ENCODE assay signal across 8 mouse cellular contexts in genomic region chr13:46727038-46727836, GRCm38 (mm10). TPM values are rescaled to one million over a fixed set of nuclear protein-coding genes. Genes with fewer than 3 reads are reported as not detected.
DNase-seq lines count a peak whose midpoint lies in the region; ATAC-seq and TF ChIP-seq lines count a peak whose summit lies in the region.

No protein-coding gene starts in this region.

- peak overlapping the region; percentile 100 for H3K4me3 ChIP-seq in forebrain, embryonic 14.5 days (ENCODE audit: low read depth, low read length)
- peak overlapping the region; percentile 69 for H3K4me3 ChIP-seq in heart, postnatal 0 days (ENCODE audit: low read depth, low read length)
- H3K4me3 ChIP-seq in lung, embryonic 16.5 days (ENCODE audit: low read length) = peak overlapping the region; percentile 99

- ATAC-seq in CD4-positive, CD25-positive, alpha-beta regulatory T cell, adult 4 months = peak; percentile 40
- ATAC-seq in forebrain, embryonic 14.5 days = peak; percentile 89
- ATAC-seq in heart, postnatal 0 days (ENCODE audit: insufficient read depth, low read depth) = peak; percentile 71
- peak; percentile 81 for ATAC-seq in lung, embryonic 16.5 days (ENCODE audit: low read depth)
- peak; percentile 24; the same call in 1 of the 2 replicates for ATAC-seq in neutrophil, adult 5-6 weeks (ENCODE audit: extremely low read depth, insufficient number of reproducible peaks, low FRiP score, poor library complexity, severe bottlenecking)

- H3K4me1 ChIP-seq in forebrain, embryonic 14.5 days (ENCODE audit: control insufficient read depth, insufficient read depth, low read length) = peaks cover 18% of the 10 kb centered on the region
- peaks cover 15% of the 10 kb centered on the region for H3K4me1 ChIP-seq in heart, postnatal 0 days (ENCODE audit: control insufficient read depth, insufficient read depth)
- H3K4me1 ChIP-seq in lung, embryonic 16.5 days (replicated peaks; ENCODE audit: control insufficient read depth, insufficient read depth, low read length) = peaks cover 16% of the 10 kb centered on the region

- H3K36me3 ChIP-seq in forebrain, embryonic 14.5 days (ENCODE audit: control insufficient read depth, insufficient read depth, low read length) = no peaks in the 10 kb centered on the region
- H3K36me3 ChIP-seq in heart, postnatal 0 days (replicated peaks; ENCODE audit: control insufficient read depth, insufficient read depth, low read length) = no peaks in the 10 kb centered on the region
- no peaks in the 10 kb centered on the region for H3K36me3 ChIP-seq in lung, embryonic 16.5 days (ENCODE audit: control insufficient read depth, insufficient read depth, low read length)

- TF ChIP-seq CTCF in heart, postnatal 0 days (IDR thresholded peaks at IDR 0.05; ENCODE audit: low read depth) = no peak

- peak; percentile 67 for DNase-seq in adrenal gland, postnatal 25 days
- DNase-seq in forebrain, embryonic 14.5 days (ENCODE audit: low spot score) = peak; percentile 65
- DNase-seq in heart, postnatal 0 days (ENCODE audit: low spot score) = peak; percentile 59
- peak; percentile 72 to 82 for DNase-seq in kidney, postnatal 4 days
- peak; percentile 75 for DNase-seq in thymus, postnatal 0 days (ENCODE audit: low spot score)

- H3K9ac ChIP-seq in forebrain, embryonic 14.5 days (ENCODE audit: low read length) = peak overlapping the region; percentile 93
- peak overlapping the region; percentile 88 for H3K9ac ChIP-seq in heart, postnatal 0 days (replicated peaks; ENCODE audit: low read depth, low read length)
- H3K9ac ChIP-seq in lung, embryonic 16.5 days (ENCODE audit: low read length) = peak overlapping the region; percentile 94

- no peak for TF ChIP-seq EP300 in heart, postnatal 0 days (IDR thresholded peaks at IDR 0.05; ENCODE audit: low read depth)

- WGBS in forebrain, embryonic 14.5 days = under 1% methylated on average over 83 of the region's 85 CpGs
- under 1% methylated on average over 67 of the region's 85 CpGs for WGBS in heart, postnatal 0 days
- 0% methylated on average over 65 of the region's 85 CpGs for WGBS in lung, embryonic 16.5 days

- H3K27me3 ChIP-seq in forebrain, embryonic 14.5 days (replicated peaks; ENCODE audit: control insufficient read depth, insufficient read depth, low read length) = no peaks in the 10 kb centered on the region
- no peaks in the 10 kb centered on the region for H3K27me3 ChIP-seq in heart, postnatal 0 days (ENCODE audit: control insufficient read depth, insufficient read depth, low read length)
- no peaks in the 10 kb centered on the region for H3K27me3 ChIP-seq in lung, embryonic 16.5 days (ENCODE audit: control insufficient read depth, insufficient read depth, low read depth, low read length)

- H3K27ac ChIP-seq in forebrain, embryonic 14.5 days (ENCODE audit: low read depth, low read length) = peak overlapping the region; percentile 94
- peak overlapping the region; percentile 97 for H3K27ac ChIP-seq in heart, postnatal 0 days (ENCODE audit: low read depth)
- H3K27ac ChIP-seq in lung, embryonic 16.5 days (ENCODE audit: low read length) = peak overlapping the region; percentile 97

- H3K4me2 ChIP-seq in forebrain, embryonic 14.5 days (ENCODE audit: low read length) = peak overlapping the region; percentile 76
- H3K4me2 ChIP-seq in heart, postnatal 0 days (ENCODE audit: low read depth, low read length) = peak overlapping the region; percentile 95
- peak overlapping the region; percentile 80 for H3K4me2 ChIP-seq in lung, embryonic 16.5 days (ENCODE audit: low read depth, low read length)

- H3K9me3 ChIP-seq in forebrain, embryonic 14.5 days (replicated peaks; ENCODE audit: control insufficient read depth, low read length) = no peaks in the 10 kb centered on the region
- H3K9me3 ChIP-seq in heart, postnatal 0 days (replicated peaks; ENCODE audit: control insufficient read depth, low read length) = no peaks in the 10 kb centered on the region
- H3K9me3 ChIP-seq in lung, embryonic 16.5 days (ENCODE audit: control insufficient read depth, low read length) = no peaks in the 10 kb centered on the region

RNA-seq across cellular contexts. Expression of gene Nup153, which starts 0.5 kb away (rescaled TPM):
- polyA plus RNA-seq in CD4-positive, CD25-positive, alpha-beta regulatory T cell, adult 4 months (2017; shearing (Covaris generic)) = 10 to 100 TPM; 51.7 to 77.9 TPM
- total RNA-seq in adrenal gland, postnatal 25 days (2021) = 65.3 and 70.3 TPM in 2 replicates
- polyA plus RNA-seq in forebrain, embryonic 14.5 days (2014; fragmentation: Nextera tagmentation; extraction: Ambion mirVana) = 25.6 and 27.3 TPM in 2 replicates
- 24.7 and 26.6 TPM in 2 replicates for total RNA-seq in heart, postnatal 0 days (2014; rRNA removed; ENCODE audit: low replicate concordance)
- polyA plus RNA-seq in heart, postnatal 0 days (2015; fragmentation: Nextera tagmentation; extraction: Ambion mirVana) = 5.3 and 5.7 TPM in 2 replicates
- 18.1 and 20.6 TPM in 2 replicates for polyA plus RNA-seq in lung, embryonic 16.5 days (2015; fragmentation: Nextera tagmentation; extraction: Ambion mirVana)
- 115 and 126 TPM in 2 replicates for total RNA-seq in neutrophil, adult 5-6 weeks (2017)
- 19.5 and 22.2 TPM in 2 replicates for polyA plus RNA-seq in thymus, postnatal 0 days (2015; fragmentation: Nextera tagmentation; extraction: Ambion mirVana)

RNA-seq across cellular contexts. Expression of gene Fam8a1, which starts 57.9 kb away (rescaled TPM):
- 1 to 10 TPM; 8.5 to 9.0 TPM for polyA plus RNA-seq in CD4-positive, CD25-positive, alpha-beta regulatory T cell, adult 4 months (2017; shearing (Covaris generic))
- total RNA-seq in adrenal gland, postnatal 25 days (2021) = 52.3 and 53.6 TPM in 2 replicates
- 13.6 and 14.9 TPM in 2 replicates for polyA plus RNA-seq in forebrain, embryonic 14.5 days (2014; fragmentation: Nextera tagmentation; extraction: Ambion mirVana)
- 15.5 and 24.9 TPM in 2 replicates for total RNA-seq in heart, postnatal 0 days (2014; rRNA removed; ENCODE audit: low replicate concordance)
- polyA plus RNA-seq in heart, postnatal 0 days (2015; fragmentation: Nextera tagmentation; extraction: Ambion mirVana) = 8.0 and 8.5 TPM in 2 replicates
- 6.7 and 7.5 TPM in 2 replicates for polyA plus RNA-seq in lung, embryonic 16.5 days (2015; fragmentation: Nextera tagmentation; extraction: Ambion mirVana)
- total RNA-seq in neutrophil, adult 5-6 weeks (2017) = 25.7 and 29.1 TPM in 2 replicates
- polyA plus RNA-seq in thymus, postnatal 0 days (2015; fragmentation: Nextera tagmentation; extraction: Ambion mirVana) = 6.4 and 9.4 TPM in 2 replicates

Comparison
In these comparisons a context has a peak if more than half of its experiments do, and no peak if none do; other contexts are left out.
1. Peak in every context shown above with its lines: DNase-seq, ATAC-seq, H3K4me3 ChIP-seq and H3K27ac ChIP-seq.
2. ATAC-seq: peak in every context shown above with its lines; median percentile 89 in forebrain, embryonic 14.5 days; 81 in lung, embryonic 16.5 days; 71 in heart, postnatal 0 days; 40 in CD4-positive, CD25-positive, alpha-beta regulatory T cell, adult 4 months; 24 in neutrophil, adult 5-6 weeks.